Mouse (Mus musculus): ENCODE measurements around the gene Sh3d21.
A peak's percentile ranks its signal among the peaks of the same experiment; 100 is the strongest.

The Sh3d21 gene

GRCm38 (mm10) chr4:126141021-126141420 lies 22.3 kb downstream of the Sh3d21 start:
- no peak for DNase-seq

DNA sequence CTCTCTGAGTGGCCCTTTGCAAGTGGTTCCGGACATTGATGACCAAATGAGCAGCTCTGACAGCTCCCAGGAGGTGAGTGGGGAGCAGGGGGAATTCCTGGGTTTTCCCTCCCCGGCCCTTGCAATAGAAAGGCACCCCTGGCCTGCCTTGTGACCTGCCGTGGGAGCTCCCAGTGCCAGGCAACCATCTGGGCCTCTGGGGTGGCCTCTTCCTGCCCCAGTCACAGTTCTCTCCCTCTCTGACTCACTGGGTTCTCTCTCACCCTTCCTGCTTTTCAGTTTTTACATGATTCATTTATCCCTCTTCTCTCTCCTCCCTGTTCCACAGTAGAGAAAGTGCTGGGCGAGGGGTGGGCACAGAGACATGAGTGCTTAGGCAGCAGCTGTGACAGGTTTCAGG lies 25.5 kb downstream of the Sh3d21 start:
- DNase-seq = no peak

DNA sequence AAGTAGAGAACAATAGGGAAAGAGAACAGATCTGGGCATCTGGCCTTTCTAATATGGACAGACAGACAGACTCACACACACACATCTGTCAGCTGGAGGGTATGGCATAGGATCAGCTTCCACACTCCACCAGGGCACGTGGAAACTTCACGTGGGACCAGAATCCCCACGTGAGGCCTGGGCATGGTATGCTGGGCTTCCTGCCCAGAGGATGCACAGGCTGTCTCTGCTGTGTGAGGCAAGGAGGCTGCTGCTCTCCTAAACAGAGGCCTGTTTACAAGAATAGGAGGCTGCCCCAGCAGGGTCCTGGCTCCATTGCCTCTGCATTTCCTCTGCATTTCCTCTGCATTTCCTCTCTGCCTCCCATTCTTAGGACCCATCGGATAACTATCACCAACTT lies 28.7 kb downstream of the Sh3d21 start:
- no peak for DNase-seq

DNA sequence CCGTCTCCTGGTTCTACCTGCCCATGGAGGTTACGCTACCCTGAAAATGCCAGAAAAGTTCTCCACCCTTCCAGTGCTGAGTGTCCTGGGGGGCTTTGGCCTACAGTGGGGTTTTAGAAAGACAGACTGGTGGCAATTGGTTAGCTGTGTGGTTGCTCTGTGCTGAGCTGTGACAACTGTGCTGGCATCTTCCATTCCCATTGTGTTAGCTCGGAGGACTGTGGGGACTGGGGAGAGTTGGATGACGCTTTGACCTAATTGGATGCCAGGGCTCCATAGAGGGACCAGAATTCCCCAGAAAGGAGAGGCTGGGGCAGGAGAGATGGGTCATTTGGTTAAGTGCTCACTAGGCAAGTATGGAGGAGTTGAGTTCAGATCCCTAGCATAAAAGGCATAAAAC lies 29.1 kb downstream of the Sh3d21 start:
- no peak for DNase-seq

DNA sequence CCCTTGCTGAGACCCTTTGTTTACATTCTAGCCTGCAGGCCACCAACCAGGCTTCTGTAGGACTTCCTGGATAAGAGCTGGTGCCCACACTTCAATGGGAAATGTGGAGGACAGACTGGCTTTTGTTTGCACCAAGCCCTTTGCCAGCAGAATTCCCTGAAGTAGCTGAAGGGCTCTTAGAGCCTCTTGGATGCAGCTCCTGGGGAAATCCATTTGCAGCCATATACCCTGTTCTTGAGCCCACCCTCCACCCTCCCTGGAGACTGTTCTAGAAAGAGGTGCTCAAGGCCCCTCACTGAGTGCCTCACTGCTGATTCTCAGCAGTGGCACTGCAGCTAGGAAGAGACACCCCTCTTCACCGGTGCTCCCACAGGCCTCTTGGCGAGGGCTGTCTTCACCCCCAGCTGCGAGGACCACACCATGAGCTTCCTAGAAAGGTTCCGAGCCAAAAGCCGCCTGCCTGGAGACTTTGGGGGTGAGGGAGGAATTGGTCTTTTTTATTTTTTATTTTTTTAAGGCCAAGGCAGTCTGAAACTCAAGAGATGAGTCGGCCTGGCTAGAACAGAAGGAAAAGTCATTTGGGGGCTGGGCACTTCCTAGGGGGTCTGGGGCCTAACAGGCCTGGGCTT lies 30.5 kb downstream of the Sh3d21 start:
- DNase-seq = no peak

DNA sequence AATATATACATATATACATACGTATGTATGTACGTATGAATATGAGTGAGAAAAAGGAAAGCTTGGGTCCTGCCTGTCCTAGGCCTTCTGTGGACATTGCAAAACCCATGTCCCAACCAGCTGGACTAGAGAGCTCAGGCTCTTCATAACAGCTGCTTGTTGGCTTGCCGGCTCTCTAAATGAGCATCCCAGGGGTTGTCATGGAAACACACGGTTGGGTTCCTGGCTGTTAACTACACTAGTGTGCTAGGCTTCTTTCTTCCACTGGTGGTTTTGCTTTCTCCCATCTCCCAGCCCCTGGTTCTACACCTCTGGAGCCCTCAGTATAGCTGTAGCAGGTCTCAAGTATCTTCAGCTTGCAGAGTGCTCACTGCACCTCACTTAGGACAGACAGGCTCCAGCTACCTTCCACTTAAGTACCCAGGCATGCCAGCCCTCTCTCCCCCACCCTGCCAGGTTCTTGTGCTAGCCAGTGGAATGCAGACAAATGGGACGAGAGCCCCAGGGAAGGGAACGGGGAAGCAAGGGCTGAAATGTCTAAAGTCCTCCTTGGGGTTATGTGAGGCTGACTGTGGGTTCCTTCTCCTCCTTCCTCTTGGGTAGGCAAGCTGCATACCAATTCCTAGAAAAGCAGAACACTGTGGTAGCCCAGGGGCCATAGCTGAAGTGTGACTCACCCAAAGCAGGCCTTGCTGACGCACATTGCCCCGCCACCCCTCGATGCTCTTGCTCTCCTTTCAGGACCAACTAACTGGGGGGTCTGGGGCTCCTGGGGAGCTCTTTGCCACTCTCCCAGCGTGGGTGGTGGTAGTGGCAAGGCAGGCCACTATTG lies 31.8 kb downstream of the Sh3d21 start:
- peak; percentile 98 for DNase-seq

- DNase-seq = no peak
These were observed 32.8 kb downstream of the Sh3d21 start for GRCm38 (mm10) chr4:126130502-126130901.

GRCm38 (mm10) chr4:126123309-126124040 lies 39.8 kb downstream of the Sh3d21 start:
- no peak for DNase-seq

DNA sequence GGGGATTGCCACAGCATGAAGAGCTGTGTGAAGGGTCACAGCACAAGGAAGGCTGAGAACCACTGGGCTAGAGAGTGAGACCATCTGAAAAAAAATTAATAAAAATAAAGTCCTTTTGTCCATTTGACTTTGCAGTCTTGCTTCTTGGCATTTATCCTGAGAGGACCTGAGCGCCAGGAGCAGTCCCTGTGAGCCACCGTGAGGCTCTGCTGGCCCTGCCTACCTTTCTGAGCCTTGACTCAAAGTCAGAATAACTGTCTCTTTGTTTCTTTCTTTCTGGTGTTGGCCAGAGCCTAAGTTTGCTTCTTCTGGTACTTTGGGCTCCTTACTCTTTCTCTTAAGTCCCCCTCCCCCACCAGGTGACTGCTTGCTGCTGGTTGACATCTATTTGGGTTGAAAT lies 42.8 kb downstream of the Sh3d21 start:
- no peak for DNase-seq

GRCm38 (mm10) chr4:126120052-126120451 lies 43.2 kb downstream of the Sh3d21 start:
- DNase-seq = no peak

- DNase-seq = no peak
These were observed 44.2 kb downstream of the Sh3d21 start for GRCm38 (mm10) chr4:126119051-126119450.

DNA sequence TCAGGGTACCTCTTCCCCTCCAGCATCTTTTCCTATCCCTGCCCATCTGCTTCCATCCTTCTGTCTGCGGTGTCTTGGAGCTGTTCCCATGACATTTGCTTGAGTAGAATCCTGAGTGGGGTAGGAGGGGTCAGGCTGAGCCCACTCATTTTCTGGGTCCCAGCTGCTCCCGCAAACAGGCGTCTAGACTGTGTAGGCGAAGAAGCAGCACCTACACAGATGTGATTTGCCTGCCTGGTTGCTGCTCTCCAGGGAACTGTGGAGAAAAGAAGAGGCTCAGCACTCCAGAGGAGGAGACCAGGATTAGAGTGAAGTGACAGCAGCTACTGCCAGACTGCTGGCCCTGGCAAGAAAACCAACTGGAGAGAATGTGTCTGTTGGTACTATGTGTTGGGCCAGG lies 44.6 kb downstream of the Sh3d21 start:
- no peak for DNase-seq

DNA sequence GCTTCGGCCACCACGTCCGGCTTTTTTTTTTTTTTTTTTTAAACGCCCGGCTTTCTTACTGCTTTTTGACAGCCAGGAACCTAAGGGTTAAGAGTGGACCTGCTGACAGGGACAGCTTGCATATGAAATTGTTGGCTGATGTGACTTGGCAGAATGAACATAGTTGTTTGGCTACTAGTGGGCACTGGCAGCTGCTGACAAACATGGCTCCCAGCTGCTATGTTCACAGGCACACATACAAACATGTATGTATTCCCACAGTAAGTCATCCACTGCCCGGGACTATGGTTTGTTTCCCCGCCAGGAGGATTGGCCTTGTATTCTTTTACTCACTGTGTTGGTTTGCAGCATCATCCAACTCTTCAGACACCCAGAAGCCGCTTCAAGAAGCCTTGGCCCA lies 46.2 kb downstream of the Sh3d21 start:
- DNase-seq = no peak

DNA sequence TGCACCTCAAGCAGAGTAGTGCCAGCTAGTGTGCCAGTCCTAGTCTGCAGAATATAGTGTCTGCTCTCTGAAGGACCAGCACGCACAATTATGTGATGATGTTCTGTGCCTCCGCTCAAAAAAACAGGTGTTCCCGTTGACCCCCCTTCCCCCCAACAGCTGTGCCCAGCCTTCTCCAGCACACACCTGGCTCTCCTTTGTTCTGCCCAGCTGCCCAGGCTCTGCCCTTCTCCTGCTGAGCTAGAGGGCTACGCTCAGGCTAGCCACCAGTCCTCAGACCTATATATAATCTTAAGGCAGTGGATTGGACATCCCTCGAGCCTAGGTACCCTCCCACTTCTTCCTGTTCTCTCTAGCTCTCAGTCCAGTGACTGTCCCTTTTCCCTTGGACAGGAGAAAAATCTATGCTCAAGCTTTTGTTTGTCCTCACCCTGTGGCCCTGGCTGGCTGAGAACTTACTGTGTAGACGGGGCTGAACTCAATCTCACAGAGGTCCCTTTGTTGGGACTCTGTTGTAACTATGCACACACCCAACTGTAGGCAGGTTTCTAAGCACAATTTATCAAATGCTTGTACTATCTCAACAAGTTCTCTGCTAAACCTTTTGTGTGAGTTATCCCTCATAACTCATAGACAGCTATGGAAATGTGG lies 47.3 kb downstream of the Sh3d21 start:
- no peak for DNase-seq

GRCm38 (mm10) chr4:126115411-126115810 lies 47.9 kb downstream of the Sh3d21 start:
- no peak for DNase-seq

DNA sequence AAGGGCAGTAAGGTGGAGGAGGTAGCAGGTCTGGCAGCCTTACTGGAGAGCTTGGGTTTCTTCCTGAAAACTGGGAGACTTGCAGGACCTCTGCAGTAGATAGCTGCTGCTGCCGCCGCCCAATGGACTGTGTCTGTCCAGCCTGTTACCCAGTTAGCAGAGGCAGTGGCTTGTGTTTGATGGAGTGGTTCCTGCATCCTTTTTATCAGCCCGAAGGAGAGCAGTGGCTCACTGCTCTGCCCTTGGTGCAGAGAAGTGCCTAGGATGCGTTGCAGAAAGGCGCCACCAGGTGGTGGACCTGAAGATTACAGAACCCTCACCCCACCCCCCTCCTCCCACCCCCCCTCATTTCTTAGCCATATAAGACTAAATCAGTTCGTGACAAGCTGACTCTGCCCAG lies 49.3 kb downstream of the Sh3d21 start:
- peak; percentile 97 for DNase-seq

DNA sequence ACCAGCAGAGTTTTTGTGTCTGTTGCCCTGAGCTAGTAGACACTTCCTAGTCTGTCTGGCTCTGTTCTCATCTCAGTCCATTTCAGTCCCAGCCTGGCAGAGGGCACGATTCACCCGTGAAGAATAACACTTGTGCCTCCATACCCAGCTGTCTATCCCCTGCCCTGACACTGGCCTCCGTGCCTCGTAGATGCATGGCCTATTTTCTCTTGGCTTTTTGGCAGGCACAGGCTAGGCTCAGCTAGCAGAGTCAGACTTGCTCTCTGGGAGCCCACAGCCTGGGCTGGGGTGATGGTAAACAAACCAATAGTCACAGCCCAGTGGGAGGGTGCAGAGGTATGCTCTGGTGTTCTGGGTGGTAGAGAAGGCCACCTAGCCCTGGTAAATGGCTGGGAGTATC lies 50.0 kb downstream of the Sh3d21 start:
- DNase-seq = peak; percentile 94

- no peak for DNase-seq
These were observed 52.1 kb downstream of the Sh3d21 start for GRCm38 (mm10) chr4:126111153-126111549.

DNA sequence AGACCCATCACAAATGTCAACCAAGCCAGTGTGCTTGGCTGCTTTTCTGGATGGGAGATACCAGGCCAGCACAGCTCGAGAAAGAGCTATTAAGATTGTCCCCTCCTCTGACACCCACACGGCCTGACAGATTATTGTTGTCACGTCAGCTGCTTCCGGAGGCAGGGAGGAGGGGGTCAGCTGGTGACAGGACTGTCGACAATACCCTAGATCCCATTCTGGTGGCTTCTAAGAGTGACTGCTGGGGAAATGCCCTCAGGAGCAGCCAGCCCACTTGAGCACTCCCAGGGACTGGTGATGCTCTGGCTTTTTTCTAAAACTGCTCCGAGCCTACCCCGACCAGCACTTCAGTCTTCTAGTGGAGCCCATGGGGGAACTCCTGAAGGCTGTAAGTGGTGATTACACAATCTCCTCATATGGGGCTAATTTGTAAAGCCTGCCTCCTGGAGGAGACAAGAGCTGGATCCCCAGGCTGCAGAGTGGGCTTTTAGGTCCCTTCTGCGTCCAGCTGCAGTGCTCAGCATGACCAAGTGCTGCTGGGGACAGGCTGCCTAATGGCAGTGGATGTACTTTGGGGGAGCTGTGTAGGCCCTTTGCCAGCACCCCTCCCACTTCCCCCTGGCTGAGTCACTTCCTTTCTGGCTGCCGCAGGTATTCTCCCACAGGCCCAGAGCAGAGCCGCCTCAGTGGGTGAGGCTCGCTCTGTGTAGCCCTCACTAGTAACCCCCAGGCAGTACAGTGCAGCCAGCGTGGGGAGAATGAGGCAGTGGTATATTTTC lies 52.7 kb downstream of the Sh3d21 start:
- DNase-seq = peak; percentile 100

GRCm38 (mm10) chr4:126109613-126110373 lies 53.5 kb downstream of the Sh3d21 start:
- peak; percentile 95 for DNase-seq

DNA sequence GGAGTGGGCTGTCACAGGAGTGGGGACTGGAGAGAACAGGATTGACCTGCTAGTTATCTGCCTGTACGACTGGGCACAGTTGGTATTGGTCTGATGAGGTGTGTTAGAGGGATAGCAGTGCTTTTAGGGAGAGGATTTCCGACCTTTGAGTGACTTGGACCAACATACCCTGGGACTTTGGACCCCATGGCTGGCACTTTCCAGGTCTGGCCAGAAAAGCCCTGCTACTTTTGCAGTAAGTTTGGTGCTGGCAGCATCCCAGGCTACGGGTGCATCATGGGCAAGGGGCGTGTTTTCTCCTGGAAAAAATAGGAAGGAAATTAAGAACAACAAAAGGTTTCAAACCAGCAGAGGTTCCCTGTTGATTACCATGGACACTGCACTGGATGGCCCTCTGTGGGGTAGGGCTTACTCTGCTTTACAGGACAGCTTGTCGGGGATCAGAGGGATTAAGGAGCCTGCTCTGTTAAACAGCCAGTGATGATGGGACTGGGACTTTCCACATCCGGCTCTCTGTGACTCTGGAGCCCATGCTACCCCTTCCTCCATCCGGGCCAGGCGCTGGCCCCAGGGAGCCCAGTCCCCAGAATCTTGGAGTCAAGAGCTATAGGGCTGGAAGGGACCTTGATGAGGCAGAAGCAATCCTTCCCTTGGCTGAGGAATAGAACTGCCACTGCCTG lies 55.1 kb downstream of the Sh3d21 start:
- no peak for DNase-seq

All from heart, adult 11 months (tissue).